Mouse (Mus musculus): ENCODE data around the gene Ttll7.

GRCm38 (mm10) chr3:146812901-146813393, 39.2 kb upstream of the Ttll7 start, which contains the start of gene Prkacb:
- TF ChIP-seq CTCF (IDR thresholded peaks at IDR 0.05; ENCODE audit: extremely low read depth, insufficient read depth, low read length) (no peak), POLR2A (IDR thresholded peaks at IDR 0.05; ENCODE audit: extremely low read depth, insufficient read depth, low read length) (no peak)
